Mouse (Mus musculus): ENCODE data around the gene Gm20388.
A peak's percentile ranks its signal among the peaks of the same experiment; 100 is the strongest.

Gm20388 gene

DNA sequence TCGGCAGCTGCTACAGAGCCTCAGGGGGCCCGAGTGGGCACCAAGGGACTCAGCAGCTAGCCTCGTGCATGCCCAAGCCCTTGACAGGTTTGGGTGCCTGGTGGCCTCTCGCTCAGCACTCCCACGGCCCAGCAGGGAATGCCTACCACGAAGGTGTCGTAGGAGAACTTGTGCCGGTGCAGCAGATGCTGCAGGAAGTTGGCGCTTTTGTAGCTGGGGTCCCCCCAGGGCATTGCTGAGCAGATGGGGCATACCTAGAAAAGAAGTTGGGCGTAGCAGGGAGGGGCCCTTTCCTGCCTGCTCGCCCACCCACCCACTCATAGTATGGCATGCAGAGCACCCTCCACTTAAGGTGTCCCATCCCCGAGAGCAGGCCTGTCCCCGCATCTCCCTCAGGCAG is 2557.2 kb downstream of the Gm20388 start:
- DNase-seq (ENCODE audit: low spot score): no peak

DNA sequence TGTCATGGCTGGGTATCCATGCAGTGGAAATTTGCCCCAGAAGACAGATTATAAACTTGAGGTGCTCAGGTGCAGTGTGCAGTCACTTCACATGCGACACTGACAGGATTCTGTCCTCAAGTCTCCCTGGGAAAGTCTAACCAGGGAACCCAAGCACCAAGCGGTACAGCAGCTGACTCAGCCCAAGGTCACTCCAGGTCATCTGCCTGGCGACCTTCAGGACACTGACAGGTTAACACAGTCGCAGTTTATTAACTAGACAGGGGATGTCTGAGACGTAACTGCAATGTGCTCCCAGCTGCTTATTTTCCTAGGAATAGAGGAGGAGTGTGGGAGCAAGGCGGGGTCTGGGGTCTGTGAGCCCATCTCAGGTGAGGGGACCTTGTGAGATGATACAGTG is 2558.8 kb downstream of the Gm20388 start:
- no peak for DNase-seq (ENCODE audit: low spot score)

DNA sequence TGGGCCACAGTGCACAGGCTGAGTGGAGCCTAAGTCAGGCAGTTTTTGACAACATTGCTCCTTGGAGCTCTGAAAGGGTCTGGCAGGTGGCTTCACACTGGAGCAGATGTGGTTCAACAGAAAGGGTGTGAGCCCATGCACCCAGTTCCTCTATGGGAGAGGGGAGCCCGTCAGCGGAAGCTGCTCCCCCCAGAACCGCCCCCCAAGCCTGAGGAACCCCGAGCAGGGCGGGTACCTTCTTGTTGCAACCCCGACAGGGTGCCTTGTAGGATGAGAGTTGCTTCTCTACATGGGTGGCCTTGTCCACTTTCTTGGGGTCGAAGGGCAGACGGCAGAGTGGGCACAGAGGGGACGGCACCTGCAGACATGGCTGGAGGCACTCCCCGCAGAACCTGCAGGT is 2559.3 kb downstream of the Gm20388 start:
- no peak for DNase-seq (ENCODE audit: low spot score)

DNA sequence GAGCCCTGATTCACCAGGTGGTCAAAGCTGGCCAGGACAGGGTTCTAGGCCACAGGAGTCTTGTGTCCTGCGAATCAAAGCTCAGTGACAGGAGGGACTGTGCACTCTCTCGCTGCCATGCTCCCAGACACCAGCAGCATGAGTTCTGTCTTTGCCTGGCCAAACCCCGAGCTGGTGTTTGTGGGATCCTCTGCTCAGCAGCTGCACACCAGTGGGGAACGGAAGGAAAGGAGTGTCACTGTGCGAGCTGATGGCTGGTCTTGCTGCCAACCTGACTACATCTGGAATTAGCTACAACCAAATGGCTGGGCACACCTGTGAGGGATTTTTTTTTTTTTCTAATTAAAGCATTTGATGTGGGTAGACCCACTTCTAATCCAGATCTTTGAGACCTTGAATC is 2560.1 kb downstream of the Gm20388 start:
- no peak for DNase-seq (ENCODE audit: low spot score)

DNA sequence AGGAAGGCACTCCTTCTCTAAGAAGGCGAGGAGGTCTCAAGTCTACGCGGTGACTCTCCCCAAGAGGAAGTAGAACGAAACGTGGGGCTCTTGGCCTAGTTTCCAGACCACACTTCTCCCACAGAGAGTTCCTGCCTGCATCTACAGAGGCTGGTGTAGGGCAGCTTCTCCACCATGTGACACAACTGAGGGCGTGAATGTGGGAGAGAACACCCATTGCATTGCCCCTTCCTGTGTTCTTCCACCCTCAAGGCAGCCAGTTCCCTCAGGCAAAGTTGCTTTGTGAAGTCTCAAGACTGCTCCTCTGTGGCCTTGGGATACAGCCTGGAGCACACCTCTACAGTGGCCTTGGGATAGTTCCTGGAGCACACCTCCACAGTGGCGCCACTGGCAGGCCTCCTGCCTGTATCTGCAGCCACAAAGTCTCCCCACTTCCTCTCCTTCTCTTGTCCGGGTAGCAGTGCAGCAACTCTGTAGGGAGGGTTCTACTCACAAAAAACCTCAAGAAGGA is 2563.3 kb downstream of the Gm20388 start:
- no peak for DNase-seq (ENCODE audit: low spot score)

DNA sequence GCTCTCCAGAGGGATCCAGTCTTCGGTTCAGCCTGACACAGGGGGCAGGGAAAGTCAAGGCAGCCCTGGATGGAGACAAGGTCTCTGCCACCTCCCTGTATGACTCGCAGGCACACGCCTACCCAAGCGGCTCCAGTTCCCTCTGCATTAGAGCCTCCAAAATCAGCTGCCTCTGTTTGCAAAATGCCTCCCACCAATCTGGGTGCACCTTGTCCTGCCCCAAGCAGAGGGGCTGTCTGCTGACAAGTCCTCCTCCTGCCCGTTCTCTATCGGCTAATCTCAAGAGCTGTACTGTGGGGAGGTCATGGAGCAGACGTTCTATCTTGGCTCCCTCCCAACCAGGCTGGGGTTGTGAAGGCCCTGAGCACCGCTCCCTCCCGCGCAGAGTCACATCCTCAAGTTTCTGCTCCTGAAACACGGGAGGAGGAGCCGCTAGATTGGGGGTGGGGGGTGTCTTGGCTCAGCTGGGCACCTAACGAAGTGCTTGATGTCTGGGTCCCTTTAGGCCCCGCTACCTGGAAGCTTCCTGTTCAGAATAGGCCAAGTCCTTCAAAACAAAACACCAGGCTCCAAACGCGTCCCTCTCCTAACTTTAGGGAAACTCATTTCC is 2564.4 kb downstream of the Gm20388 start:
- DNase-seq (ENCODE audit: low spot score): no peak

DNA sequence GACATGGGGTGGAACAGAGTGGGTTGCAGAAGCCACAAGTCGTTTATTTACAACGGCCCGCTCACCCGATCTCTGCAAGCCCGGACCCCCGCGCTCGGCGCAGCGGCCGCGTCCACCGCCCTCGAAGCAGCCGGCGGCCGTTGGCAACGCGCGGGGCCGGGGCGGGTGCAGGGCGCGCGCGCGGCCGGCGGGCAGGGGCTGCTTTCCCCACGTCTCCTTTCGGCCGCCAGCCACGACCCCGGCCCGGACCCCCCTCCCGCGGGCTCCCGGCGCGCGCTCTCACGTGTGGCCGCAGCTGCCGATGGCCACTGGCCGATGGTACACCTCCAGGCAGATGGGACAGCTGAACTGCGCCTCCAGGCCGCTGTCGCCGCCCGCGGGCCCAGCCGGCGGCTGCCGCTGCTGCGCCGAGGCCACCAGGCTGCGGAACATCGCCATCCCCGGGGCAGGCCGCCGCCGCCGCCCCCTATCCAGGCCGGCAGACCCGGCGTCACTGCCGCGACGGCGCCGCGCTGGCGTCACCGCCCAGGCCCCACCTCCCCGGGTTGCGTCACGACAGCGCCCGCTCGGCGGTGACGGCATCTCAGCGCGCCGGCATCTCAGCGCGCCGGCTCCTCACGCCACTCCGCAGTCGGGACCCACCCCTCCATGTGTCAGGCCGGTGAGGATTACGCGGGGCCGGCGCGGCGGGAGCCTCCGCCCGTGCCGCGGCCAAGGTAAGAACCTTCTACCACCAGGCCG is 2565.1 kb downstream of the Gm20388 start, which contains the start of the genes Rnf166 and Ctu2:
Gene Rnf166 (minus strand): TSS at position 485 of the 741 bp plus-strand sequence.
Gene Ctu2 (plus strand): TSS at position 564 of the 741 bp plus-strand sequence.
- DNase-seq (ENCODE audit: low spot score): peak; percentile 95

DNA sequence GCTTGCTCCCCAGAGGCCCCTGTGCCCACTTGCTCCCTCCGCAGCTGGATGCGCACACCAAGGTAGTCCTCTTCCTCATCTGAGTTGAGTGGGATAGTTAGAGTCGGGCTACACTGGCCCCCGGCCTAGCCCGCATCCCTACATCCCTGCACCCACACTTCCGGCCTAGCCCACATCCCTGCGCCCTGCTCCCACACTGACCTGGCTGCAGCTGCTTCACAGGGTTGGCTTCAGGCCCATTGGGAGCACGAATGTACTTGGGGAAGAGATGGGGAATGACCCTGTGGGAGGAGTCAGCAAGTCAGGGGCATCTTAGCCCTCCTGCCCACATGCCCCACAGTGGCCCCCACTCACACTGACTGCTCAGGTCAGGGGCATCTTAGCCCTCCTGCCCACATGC is 2571.8 kb downstream of the Gm20388 start:
- DNase-seq (ENCODE audit: low spot score): no peak

DNA sequence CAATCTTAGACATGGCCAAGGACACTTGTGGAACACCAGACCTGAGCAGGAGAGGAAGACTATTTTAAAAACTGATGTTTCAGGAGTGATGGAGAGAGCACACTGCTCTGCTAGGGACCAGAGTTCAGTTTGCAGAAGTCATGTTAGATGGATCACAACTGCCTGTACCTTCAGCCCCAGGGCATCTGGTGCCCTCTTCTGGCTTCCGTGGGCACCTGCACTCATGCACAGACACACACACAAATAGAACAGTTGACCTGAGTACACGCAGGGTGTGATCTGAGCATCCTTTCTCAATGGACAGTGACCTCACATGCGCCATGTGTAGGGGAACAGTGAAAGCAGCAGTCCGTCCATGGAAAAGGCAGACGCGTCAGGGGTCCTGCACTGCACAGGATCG is 2573.2 kb downstream of the Gm20388 start:
- no peak for DNase-seq (ENCODE audit: low spot score)

DNA sequence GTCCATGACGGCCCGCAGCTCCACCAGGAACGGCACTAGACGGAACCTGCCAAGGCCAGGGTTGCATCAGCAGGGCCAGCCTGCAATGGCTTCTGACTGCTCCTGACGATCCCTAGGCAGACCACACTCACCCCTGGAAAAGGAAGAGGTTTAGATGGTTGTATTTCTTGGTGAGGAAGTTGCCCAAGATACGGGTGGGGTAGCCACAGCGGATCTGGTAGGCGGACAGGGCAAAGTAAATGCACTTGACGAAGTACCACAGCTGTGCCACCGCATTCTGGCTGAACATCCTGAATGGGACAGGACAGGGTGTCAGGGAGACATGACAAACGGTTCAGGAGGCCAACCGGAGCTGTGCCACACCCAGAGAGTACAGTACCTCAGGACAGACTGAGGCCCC is 2574.2 kb downstream of the Gm20388 start:
- DNase-seq (ENCODE audit: low spot score): no peak

DNA sequence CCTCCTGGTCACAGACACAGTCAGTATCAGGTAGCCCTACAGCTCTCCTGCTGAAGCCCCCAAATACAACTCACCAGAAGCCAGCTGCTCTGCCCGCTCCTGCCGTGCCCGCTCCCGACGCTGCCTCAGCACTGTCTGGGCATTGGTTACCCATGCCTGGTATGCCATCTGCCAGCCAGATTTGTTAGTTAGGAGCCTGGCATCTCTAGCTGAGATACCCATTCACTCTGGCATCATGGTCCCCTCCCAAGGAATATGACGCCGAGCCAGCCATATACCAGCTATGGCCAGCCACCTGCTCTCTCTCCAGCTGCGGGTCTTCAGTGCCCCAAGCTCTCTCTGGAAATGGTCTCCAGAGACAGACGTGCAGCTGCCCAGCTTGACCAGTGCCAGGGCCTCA is 2577.7 kb downstream of the Gm20388 start:
- no peak for DNase-seq (ENCODE audit: low spot score)

DNA sequence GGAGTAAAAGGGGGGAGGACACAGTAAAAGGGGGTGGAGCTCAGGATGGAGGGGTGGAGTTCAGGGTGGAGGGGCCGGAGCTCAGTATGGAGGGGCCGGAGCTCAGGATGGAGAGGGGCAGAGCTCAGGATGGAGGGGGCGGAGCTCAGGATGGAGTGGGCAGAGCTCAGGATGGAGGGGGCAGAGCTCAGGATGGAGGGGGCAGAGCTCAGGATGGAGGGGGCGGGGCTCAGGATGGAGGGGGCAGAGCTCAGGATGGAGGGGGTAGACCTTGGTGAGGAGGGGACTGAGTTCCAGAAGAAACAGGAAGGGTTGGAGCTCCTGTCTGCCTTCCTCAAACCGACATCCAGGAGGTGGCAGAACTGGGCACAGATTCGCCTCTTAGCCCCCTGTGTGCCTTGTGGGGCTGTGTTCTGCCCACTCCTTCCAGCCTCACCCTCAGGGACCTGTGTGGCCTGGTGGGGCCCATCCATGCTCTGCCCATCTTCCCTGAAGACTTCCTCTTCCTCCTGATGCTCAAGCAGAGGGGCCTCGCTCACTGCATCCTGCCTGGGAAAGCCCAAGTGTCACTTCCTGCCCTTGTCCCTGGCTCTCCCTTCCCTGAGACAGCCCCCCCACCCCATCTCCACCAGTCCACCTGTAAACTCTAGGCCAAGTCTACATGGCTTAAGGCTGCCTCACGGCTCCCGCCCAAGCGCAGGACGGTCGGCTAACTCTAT is 2586.5 kb downstream of the Gm20388 start:
- DNase-seq (ENCODE audit: low spot score): no peak

DNA sequence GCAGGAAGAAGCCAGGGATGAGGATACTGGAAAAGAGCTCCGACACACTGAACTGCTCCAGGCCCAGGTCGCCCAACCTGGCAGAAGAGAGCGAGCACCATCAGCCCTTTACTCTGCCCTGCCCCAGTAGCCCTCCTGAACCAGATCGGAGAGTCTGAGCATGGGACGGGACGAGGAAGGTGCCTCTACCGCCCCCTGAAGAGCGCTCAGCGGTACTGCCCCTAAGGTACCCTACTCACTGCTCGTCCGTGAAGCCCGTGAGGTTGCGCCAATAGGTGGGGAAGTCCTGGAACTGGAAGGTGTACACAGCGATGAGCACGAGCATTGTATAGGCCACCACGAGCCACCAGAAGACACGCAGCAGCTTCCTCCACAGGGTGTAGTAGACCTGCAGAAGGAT is 2587.3 kb downstream of the Gm20388 start:
- no peak for DNase-seq (ENCODE audit: low spot score)

DNA sequence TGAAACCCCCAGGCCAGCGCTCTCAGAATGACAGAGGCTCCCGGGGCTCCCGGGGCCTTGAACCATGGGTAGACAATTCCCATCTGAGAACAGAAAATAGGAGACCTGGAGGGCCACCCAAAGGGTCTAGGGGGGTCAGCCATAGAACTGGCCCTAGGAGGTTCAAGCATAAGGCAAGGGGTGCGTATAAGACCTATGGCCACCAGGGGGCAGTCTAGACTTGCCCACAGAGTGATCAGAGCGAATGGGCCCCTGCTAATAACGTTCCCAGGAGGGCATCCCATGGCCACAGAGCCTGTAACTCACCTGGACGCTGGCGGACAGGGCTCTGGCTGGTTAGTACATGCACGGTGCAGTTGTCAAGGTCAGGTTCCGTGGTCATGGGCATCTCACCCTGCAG is 2590.2 kb downstream of the Gm20388 start:
- DNase-seq (ENCODE audit: low spot score): peak; percentile 94

DNA sequence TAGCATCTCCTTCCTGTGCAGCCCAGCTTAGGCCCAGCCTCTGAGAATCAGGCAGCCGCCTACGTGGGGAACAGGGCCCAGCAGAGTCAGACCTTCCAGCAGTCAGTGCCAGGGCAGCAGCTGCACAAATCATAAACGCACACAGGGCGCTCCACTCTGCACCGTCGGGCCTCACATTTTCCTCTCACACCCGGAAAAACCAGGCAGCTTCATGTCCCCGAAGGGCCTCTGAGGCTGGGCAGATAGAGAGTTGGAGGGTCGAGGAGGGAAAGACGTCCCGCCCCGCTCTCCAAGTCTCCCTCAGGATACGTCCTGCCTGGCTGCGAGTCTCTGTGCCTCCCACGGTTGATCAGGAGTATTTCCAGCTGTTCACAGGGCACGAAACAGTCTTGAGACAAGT is 2600.9 kb downstream of the Gm20388 start:
- DNase-seq (ENCODE audit: low spot score): no peak

DNA sequence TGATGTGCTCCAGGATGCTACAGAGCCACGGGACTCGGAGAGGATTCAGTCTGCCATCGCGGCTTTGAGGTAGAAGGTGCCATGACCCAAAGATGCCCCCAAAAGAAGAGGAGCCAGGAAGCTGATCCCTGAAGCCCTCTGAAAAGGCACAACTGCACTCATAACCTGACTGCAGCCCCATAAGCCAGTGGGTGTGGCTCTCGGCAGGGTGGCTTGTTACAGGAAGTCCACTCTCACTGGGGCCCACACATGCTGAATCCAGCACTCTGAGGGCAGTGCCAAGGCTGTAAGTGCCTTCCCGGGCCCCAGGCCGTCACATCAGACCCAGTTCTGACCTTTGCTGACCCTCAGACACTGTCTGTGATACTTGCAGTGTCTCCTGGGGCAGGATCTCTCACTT is 2601.8 kb downstream of the Gm20388 start:
- no peak for DNase-seq (ENCODE audit: low spot score)

DNA sequence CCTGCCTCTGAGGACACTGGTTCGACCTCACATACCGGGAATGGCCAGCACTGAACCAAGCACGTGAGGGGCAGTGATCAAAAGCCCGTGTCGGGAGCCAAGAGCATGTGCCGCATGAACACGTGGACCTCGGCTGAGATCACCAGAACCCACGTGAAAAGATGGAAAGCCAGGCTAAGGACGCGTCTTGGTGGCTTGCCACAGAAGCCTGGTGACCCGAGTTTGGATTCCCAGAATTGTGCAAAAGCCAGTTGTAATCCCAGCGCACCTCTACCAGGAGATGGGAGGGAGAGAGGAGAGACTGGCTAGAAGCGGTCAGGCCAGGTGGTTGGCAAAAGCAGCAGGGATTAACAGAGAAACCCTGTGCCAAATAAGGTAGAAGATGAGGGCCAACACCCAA is 2605.1 kb downstream of the Gm20388 start:
- DNase-seq (ENCODE audit: low spot score): no peak

DNA sequence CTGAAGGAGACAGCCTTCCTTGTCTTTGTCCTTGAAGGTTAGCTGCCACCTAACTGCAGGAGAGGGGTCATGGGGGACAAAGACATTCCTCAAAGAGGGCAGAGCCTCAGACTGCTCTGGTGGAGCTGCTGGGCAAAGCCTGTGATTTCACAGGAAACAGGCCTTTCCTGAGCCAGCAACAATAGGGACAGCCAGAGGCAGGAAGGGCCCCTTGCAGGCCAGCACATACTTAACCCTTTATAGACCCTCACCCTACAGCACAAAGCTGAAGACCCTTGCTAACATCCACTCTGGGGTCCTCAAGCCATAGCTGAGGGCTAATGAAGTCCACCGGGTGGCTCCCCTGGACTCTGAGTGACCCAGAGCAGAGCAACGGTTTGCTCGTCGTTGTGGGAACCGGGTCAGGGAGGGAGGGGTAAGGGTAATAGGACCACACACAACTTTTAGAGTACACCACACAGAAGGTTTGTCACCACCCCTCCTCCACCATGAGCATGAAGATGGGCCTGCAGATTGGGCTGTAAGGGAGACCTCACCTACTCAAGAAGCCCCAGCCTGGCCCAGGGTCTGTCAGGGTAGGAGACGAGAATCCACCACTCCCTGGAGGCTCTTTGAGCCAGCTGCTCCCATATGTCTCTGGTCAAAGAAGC is 2607.0 kb downstream of the Gm20388 start:
- DNase-seq (ENCODE audit: low spot score): peak; percentile 74

DNA sequence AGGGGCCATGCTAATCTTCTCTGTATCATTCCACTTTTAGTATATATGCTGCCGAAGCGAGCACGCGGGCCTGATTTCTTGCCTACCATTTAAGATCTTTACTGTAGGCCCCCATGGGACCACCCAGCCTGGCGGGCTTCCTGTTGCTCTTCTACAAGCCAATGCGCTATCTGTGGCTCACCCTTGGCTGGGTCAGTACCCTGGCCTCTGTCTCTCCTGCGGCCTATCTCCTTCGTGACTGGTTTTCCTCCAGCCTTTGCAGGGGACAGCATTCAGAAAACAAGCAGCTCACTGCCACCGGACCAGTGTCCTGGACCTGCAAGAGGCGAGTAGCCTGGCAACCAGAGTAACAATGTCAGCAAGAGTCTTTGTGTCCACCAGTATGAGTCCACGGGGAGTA is 2610.0 kb downstream of the Gm20388 start:
- DNase-seq (ENCODE audit: low spot score): no peak

DNA sequence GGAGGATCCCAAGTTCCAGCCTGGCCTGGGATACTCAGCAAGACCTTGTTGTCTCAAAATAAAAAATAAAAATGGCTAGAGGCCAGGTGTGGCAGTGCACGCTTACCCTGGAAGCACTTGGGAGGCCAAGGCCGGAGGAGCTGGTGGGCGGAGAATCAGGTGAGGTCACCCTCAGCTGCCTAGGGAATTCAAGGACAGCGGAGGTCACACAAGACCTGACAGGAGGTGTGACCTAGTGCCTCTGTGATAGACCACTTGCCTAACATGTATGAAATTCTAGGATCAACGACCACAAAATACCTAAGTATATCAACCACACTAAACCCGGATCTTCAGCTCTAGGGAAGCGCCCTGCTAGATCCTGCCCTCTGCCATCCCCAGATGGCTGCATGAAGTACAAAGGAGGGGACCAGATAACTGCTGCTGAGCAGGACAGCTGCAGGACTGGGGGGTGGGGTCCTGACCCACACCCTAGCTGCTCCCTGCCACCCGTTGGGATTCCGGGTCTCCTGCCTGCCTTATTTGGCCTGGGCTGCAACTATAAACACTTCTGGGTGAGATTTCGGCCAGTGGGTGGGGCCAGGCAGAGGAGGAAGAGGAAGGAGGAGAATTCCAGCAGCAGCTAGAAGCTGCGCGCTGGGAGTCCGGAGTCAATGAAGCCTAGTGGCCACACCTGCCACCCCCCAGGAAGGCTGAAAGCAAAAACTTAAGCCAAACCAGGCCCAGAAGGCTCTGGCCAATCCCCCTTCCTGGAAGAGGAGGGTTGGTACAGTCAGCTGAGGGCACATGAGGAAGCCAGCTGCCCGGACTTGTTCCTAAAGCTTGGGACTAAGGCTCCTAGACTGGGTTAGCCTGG is 2612.4 kb downstream of the Gm20388 start:
- DNase-seq (ENCODE audit: low spot score): peak; percentile 37

DNA sequence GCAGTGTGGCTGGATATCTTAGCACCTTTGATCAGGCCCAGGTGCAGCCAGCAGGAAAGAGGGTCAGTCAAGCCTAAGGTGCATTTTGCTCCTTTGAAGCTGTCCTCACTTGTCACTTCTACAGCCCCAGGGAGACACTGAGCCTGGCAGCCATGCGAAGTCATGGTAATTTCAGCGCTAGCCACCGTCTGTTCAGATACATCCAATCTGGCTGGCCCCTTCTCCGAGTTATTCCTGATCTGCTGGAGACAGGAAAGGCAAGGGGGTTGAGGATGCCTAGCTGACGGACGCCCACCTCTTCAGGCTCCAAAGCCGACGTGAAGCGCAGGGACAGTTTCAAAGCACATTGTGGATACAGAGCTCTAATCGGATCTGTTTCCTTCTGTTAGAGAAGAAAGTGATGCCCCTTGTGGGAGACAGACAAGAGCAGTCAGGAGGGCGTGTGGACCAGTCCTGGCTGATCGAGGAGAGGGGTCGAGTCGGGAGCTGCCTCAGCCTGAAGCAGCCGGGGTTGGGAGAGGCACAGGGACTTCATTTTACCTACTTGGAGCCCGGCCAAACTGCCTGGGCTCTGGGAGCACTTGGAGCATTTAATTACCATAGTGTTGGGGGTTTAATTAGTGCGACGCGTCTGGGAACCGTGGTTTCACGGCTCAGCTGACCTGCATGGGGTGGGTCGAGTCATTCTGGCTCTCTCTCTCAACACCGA is 2613.2 kb downstream of the Gm20388 start:
- peak; percentile 32 for DNase-seq (ENCODE audit: low spot score)
